Mouse (Mus musculus): ENCODE measurements around the gene Wnt10b. TPM values are rescaled to one million over a fixed set of nuclear protein-coding genes. Genes with fewer than 3 reads are reported as not detected.

Gene Wnt10b
- polyA plus RNA-seq, 1 experiment from 2014 or later, result not detected

Other genes with a start within 250 kb of the Wnt10b start
- gene Kansl2, start 243.9 kb downstream of the Wnt10b start, polyA plus RNA-seq (2015; fragmentation: Nextera tagmentation; extraction: Ambion mirVana), result 124 and 128 TPM in 2 replicates
- gene Ccnt1, start 207.2 kb downstream of the Wnt10b start, polyA plus RNA-seq (2015; fragmentation: Nextera tagmentation; extraction: Ambion mirVana), result 71.7 and 72.6 TPM in 2 replicates
- gene 4930415O20Rik, start 207.1 kb downstream of the Wnt10b start, polyA plus RNA-seq (2015; fragmentation: Nextera tagmentation; extraction: Ambion mirVana), result 0.44 and 0.46 TPM in 2 replicates
- gene Adcy6, start 168.1 kb downstream of the Wnt10b start, polyA plus RNA-seq (2015; fragmentation: Nextera tagmentation; extraction: Ambion mirVana), result 14.0 and 15.2 TPM in 2 replicates
- gene Cacnb3, start 147.3 kb downstream of the Wnt10b start, polyA plus RNA-seq (2015; fragmentation: Nextera tagmentation; extraction: Ambion mirVana), result 199 and 201 TPM in 2 replicates
- 22.0 and 26.4 TPM in 2 replicates for gene Ddx23, start 115.3 kb downstream of the Wnt10b start, polyA plus RNA-seq (2015; fragmentation: Nextera tagmentation; extraction: Ambion mirVana)
- 13.2 and 13.9 TPM in 2 replicates for gene Rnd1, start 100.7 kb downstream of the Wnt10b start, polyA plus RNA-seq (2015; fragmentation: Nextera tagmentation; extraction: Ambion mirVana)
- gene Ccdc65, start 69.9 kb downstream of the Wnt10b start, polyA plus RNA-seq (2015; fragmentation: Nextera tagmentation; extraction: Ambion mirVana), result 6.8 and 8.5 TPM in 2 replicates
- gene Fkbp11, start 50.0 kb downstream of the Wnt10b start, polyA plus RNA-seq (2015; fragmentation: Nextera tagmentation; extraction: Ambion mirVana), result 3.8 and 4.6 TPM in 2 replicates
- gene Arf3, start 14.9 kb downstream of the Wnt10b start, polyA plus RNA-seq (2015; fragmentation: Nextera tagmentation; extraction: Ambion mirVana), result 103 and 106 TPM in 2 replicates
- 2.0 and 2.9 TPM in 2 replicates for gene Wnt1, start 11.7 kb upstream of the Wnt10b start, polyA plus RNA-seq (2015; fragmentation: Nextera tagmentation; extraction: Ambion mirVana)
- 0.52 and 0.81 TPM in 2 replicates for gene Ddn, start 31.3 kb upstream of the Wnt10b start, polyA plus RNA-seq (2015; fragmentation: Nextera tagmentation; extraction: Ambion mirVana)
- gene Prkag1, start 53.4 kb upstream of the Wnt10b start, polyA plus RNA-seq (2015; fragmentation: Nextera tagmentation; extraction: Ambion mirVana), result 72.7 and 84.7 TPM in 2 replicates
- 11.9 and 13.5 TPM in 2 replicates for gene Kmt2d, start 93.1 kb upstream of the Wnt10b start, polyA plus RNA-seq (2015; fragmentation: Nextera tagmentation; extraction: Ambion mirVana)
- 35.5 and 35.9 TPM in 2 replicates for gene Rhebl1, start 116.4 kb upstream of the Wnt10b start, polyA plus RNA-seq (2015; fragmentation: Nextera tagmentation; extraction: Ambion mirVana)
- 0.35 and 0.73 TPM in 2 replicates for gene Dhh, start 120.4 kb upstream of the Wnt10b start, polyA plus RNA-seq (2015; fragmentation: Nextera tagmentation; extraction: Ambion mirVana)
- 35.5 and 38.3 TPM in 2 replicates for gene Lmbr1l, start 140.1 kb upstream of the Wnt10b start, polyA plus RNA-seq (2015; fragmentation: Nextera tagmentation; extraction: Ambion mirVana)
- gene Tuba1b, start 156.4 kb upstream of the Wnt10b start, polyA plus RNA-seq (2015; fragmentation: Nextera tagmentation; extraction: Ambion mirVana), result 1,136 and 1,188 TPM in 2 replicates
- not detected in 2 replicates for gene Gm49450, start 175.4 kb upstream of the Wnt10b start, polyA plus RNA-seq (2015; fragmentation: Nextera tagmentation; extraction: Ambion mirVana)
- gene Tuba1a, start 175.6 kb upstream of the Wnt10b start, polyA plus RNA-seq (2015; fragmentation: Nextera tagmentation; extraction: Ambion mirVana), result 17,671 and 17,732 TPM in 2 replicates